Mouse (Mus musculus): ENCODE measurements around the gene Grap. TPM values are rescaled to one million over a fixed set of nuclear protein-coding genes. Genes with fewer than 3 reads are reported as not detected.
"Not testable (repeated sequence)": the region's sequence is repeated elsewhere in the genome, so short reads cannot be mapped to it uniquely, and the experiment has no call there.

Grap gene
- total RNA-seq (2015; ENCODE audit: low replicate concordance) (1.4 and 9.2 TPM in 2 replicates), total RNA-seq (2017; ENCODE audit: low replicate concordance) (0.51 and 1.4 TPM in 2 replicates)

GRCm38 (mm10) chr11:61652686-61653447, at the start of gene Grap:
Grap (plus strand) TSS chr11:61653265.
- no peak for ATAC-seq (replicated peaks; ENCODE audit: low FRiP score, poor library complexity, severe bottlenecking)

- no peak for ATAC-seq (replicated peaks; ENCODE audit: low FRiP score, poor library complexity, severe bottlenecking)
These were observed 45.0 kb upstream of the Grap start for GRCm38 (mm10) chr11:61608072-61608471.

- no peak for ATAC-seq (replicated peaks; ENCODE audit: low FRiP score, poor library complexity, severe bottlenecking)
These were observed 41.9 kb upstream of the Grap start for GRCm38 (mm10) chr11:61611197-61611596.

- no peak for ATAC-seq (replicated peaks; ENCODE audit: low FRiP score, poor library complexity, severe bottlenecking)
These were observed 40.9 kb upstream of the Grap start for GRCm38 (mm10) chr11:61612116-61612635.

- no peak for ATAC-seq (replicated peaks; ENCODE audit: low FRiP score, poor library complexity, severe bottlenecking)
These were observed 38.7 kb upstream of the Grap start for GRCm38 (mm10) chr11:61614401-61614800.

GRCm38 (mm10) chr11:61615686-61616522, 37.2 kb upstream of the Grap start:
- no peak for ATAC-seq (replicated peaks; ENCODE audit: low FRiP score, poor library complexity, severe bottlenecking)

- no peak for ATAC-seq (replicated peaks; ENCODE audit: low FRiP score, poor library complexity, severe bottlenecking)
These were observed 36.4 kb upstream of the Grap start for GRCm38 (mm10) chr11:61616523-61617292.

GRCm38 (mm10) chr11:61617293-61617975, 35.6 kb upstream of the Grap start:
- no peak for ATAC-seq (replicated peaks; ENCODE audit: low FRiP score, poor library complexity, severe bottlenecking)

GRCm38 (mm10) chr11:61618131-61618530, 34.9 kb upstream of the Grap start:
- ATAC-seq (replicated peaks; ENCODE audit: low FRiP score, poor library complexity, severe bottlenecking), result no peak

- ATAC-seq (replicated peaks; ENCODE audit: low FRiP score, poor library complexity, severe bottlenecking), result no peak
These were observed 34.5 kb upstream of the Grap start for GRCm38 (mm10) chr11:61618571-61618970.

GRCm38 (mm10) chr11:61619356-61619755, 33.7 kb upstream of the Grap start:
- no peak for ATAC-seq (replicated peaks; ENCODE audit: low FRiP score, poor library complexity, severe bottlenecking)

- no peak for ATAC-seq (replicated peaks; ENCODE audit: low FRiP score, poor library complexity, severe bottlenecking)
These were observed 33.2 kb upstream of the Grap start for GRCm38 (mm10) chr11:61619791-61620241.

GRCm38 (mm10) chr11:61620254-61620670, 32.8 kb upstream of the Grap start:
- no peak for ATAC-seq (replicated peaks; ENCODE audit: low FRiP score, poor library complexity, severe bottlenecking)

GRCm38 (mm10) chr11:61620762-61621161, 32.3 kb upstream of the Grap start:
- no peak for ATAC-seq (replicated peaks; ENCODE audit: low FRiP score, poor library complexity, severe bottlenecking)

GRCm38 (mm10) chr11:61625136-61625535, 27.9 kb upstream of the Grap start:
- ATAC-seq (replicated peaks; ENCODE audit: low FRiP score, poor library complexity, severe bottlenecking), result no peak

GRCm38 (mm10) chr11:61626509-61626908, 26.6 kb upstream of the Grap start:
- ATAC-seq (replicated peaks; ENCODE audit: low FRiP score, poor library complexity, severe bottlenecking), result no peak

- no peak for ATAC-seq (replicated peaks; ENCODE audit: low FRiP score, poor library complexity, severe bottlenecking)
These were observed 23.4 kb upstream of the Grap start for GRCm38 (mm10) chr11:61629621-61630020.

GRCm38 (mm10) chr11:61636309-61636708, 16.8 kb upstream of the Grap start:
- ATAC-seq (replicated peaks; ENCODE audit: low FRiP score, poor library complexity, severe bottlenecking), result not testable (repeated sequence)

GRCm38 (mm10) chr11:61637413-61637812, 15.7 kb upstream of the Grap start:
- ATAC-seq (replicated peaks; ENCODE audit: low FRiP score, poor library complexity, severe bottlenecking), result no peak
